Mouse (Mus musculus): ENCODE data around the gene Kcnj8.

Gene Kcnj8

GRCm38 (mm10) chr6:142571055-142571618 lies at the start of gene Kcnj8:
Gene Kcnj8, minus strand, starts transcription at chr6:142571614.
- peak; percentile 53 for DNase-seq

GRCm38 (mm10) chr6:142616659-142617058 lies 45.2 kb upstream of the Kcnj8 start:
- no peak for DNase-seq

DNA sequence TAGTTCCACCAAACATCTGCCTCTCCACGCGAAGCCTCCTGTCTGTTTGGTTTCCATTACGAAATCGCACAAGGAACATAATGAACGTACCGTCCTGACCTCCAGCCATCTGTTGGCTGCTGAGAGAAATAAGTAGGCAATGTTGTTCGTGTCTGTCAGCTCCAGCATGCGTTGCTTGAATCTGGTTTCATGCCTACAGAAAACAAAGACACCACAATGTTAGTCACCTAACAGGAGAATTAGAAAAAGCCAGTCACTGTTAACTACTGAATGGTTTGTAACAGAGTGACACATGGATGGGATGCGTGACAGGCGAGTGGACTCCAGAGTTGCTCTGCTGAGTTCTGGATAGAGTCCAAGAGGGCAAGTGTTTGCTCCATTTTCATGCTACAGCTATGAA lies 42.9 kb upstream of the Kcnj8 start:
- no peak for DNase-seq

DNA sequence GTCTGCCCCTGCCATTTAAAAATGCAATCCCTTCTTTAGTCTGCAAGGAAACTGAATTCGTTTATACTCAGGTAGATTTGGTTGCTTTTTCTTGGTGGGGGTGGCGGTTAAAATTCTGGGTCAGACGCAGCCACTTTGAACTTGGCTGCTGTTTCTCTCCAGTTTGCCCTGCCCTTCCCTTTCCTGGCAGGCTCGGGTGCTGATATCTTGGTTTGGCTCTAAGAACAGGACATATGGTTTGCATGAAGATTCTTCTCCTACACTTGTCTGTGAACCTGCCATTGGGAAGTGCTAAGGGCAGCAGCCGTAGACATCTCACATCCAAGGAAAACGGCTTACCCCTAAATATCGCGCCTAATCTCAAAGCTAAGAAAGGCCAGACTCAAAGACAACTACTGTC lies 41.0 kb upstream of the Kcnj8 start:
- no peak for DNase-seq

GRCm38 (mm10) chr6:142609401-142610373 lies 38.3 kb upstream of the Kcnj8 start:
- DNase-seq: no peak

DNA sequence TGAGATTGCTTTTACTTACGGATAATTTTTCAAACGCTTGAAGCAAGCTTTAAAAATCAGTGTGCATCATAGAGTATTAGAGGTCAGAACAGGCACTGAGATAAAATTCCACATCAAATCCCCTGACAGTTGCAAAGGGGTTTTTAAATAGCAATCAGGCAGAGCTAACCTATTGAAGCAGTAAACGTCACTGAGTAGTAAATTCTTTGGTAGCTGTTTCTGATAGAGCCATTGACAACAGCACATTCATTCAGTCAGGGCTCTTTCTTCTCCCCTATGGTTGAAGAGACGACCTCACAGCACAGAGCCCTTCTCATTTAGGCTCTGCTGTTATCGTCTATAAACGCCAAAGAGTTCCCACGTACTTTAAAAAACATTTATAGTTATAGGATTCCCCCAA lies 35.7 kb upstream of the Kcnj8 start:
- DNase-seq: no peak

GRCm38 (mm10) chr6:142602772-142603171 lies 31.4 kb upstream of the Kcnj8 start:
- DNase-seq: no peak

- no peak for DNase-seq
Observed at GRCm38 (mm10) chr6:142578831-142579230, 7.4 kb upstream of the Kcnj8 start.

DNA sequence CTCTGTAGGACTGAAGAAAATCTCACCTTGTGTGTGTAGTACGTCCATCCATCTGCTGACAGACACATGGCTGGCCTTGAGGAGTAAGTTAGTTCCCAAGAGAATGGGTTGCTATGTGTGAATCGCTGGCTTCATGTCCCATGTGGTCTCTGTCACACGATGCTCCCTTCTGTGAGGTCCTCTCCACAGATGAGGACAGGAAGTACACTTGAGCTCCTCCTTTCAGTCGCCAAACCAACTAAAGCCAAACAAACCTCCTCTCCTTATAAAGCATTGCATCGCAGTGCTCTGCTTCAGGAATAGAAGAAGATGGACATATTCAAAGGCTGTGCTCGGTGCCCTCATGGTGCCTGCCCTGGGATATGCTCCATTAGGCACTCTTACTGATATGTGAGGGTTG lies 6.4 kb upstream of the Kcnj8 start:
- DNase-seq: no peak

DNA sequence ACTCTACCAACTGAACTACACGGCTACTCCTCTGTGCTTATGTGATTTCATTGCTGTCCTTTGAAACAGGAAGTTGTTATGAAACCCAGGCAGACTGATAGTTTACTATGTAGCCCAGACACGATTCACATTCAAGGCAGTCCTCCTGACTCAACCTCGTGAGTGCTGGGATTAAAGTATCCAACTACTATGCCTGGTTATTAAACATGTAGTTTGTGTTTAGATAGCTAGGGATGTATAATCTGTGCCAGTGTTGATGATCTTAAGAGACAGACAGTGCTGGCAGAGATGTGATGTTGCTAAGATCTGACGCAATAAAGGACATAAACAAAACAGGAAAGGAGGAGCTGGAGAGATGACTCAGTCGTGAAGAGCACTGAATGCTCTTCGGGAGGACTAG lies 1.5 kb upstream of the Kcnj8 start:
- no peak for DNase-seq

GRCm38 (mm10) chr6:142571629-142572360 lies 381 bp upstream of the Kcnj8 start:
- peak; percentile 17 for DNase-seq

- no peak for DNase-seq
Observed at GRCm38 (mm10) chr6:142570046-142570770, 1.2 kb downstream of the Kcnj8 start.

GRCm38 (mm10) chr6:142568713-142569357 lies 2.6 kb downstream of the Kcnj8 start:
- no peak for DNase-seq

DNA sequence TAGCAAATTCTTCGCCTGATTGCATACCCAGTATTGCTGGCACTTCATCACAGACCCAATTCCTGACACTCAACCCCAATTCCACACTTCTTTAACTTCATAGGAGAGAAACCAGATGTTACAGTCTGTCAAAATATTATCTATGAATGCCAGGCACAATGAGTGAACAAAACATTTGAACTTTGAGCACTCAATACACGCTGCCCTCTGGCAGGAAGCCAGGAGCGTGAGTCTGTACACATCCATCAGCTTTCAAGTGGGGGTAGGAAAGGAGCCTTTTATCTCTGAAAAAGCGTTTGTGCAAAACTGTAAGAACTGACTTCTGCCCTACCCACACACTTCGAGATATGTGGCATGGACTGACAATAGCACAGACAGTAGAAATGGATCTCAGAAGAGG lies 4.0 kb downstream of the Kcnj8 start:
- peak; percentile 33 for DNase-seq

DNA sequence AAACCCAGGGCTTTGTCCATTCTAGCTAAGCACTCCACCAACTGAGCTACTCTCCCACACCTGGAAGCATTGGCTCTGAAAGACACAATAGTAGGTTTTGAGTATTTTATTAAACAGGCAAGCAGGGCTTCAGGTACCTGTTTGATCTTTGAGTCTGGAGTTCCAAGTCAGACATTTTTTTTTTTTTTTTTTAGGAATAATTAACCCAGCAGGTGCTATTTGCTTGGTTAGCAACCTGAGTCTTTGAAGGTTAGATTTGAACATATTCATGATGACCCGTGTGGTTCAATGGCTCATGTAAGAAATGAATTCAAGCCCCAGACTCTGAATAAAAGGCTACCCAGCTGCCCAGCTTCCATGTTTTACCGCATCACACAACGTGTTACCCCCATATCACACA lies 6.7 kb downstream of the Kcnj8 start:
- DNase-seq: no peak

DNA sequence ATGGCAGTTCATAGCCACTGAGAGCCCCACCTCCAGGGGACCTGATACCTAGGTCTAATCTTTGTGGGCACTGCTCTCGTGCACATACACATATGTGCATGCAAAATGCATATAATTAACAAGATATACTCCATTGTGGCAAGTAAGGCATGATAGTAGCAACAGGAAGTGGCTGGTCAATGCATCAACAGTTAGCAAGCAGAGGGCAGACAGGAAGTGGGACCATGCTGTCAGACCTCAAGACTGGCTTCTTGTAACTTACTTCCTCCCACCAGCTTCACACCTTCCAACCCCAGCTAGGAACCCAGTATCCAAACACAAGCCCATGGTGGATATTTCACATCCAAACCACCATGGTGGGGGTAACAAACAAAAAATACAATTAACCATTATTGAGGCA lies 10.3 kb downstream of the Kcnj8 start:
- no peak for DNase-seq

- no peak for DNase-seq
Observed at GRCm38 (mm10) chr6:142558772-142559679, 12.4 kb downstream of the Kcnj8 start.

DNA sequence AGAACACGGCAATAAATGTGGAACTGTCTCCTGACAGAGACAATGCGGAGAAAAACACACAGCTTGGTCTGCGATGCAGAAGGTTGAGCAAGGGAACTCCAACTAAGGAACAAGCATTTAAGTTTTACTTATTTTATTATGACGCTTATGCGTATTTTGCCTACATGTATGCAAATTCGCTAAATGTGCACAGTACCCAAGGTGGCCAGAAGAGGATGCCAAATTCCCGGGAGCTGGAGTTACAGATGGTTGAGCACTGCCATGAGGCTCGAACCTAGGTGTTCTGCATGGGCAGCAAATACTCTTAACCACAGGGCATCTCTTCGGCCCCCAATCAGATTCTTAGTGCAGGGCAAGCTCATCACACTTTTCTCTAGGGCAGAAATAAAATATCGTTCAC lies 13.3 kb downstream of the Kcnj8 start:
- DNase-seq: no peak

DNA sequence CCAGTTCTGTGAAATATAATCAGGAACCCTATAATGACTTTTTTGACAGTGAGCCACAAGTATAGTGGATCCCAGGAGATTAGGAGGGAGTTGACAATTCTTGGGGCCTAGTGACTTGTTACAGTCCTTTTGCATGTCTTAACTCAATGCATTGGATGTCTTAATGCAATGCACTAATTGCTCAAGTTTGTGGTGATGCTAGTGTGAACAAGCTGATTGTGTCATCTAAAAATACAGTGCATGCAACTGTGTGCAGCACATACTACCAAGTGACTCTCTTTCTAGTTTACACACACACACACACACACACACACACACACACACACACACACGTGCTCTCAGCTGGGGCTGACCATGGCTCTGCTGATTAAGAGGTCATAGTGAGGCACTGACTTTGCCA lies 15.4 kb downstream of the Kcnj8 start:
- no peak for DNase-seq

GRCm38 (mm10) chr6:142551482-142551881 lies 19.9 kb downstream of the Kcnj8 start:
- no peak for DNase-seq

GRCm38 (mm10) chr6:142550871-142551270 lies 20.5 kb downstream of the Kcnj8 start:
- no peak for DNase-seq
